Mouse (Mus musculus) heart, adult 11 months (tissue): ENCODE results near the gene Csnk1g2.
A peak's percentile ranks its signal among the peaks of the same experiment; 100 is the strongest.
"Not testable (repeated sequence)": the region's sequence is repeated elsewhere in the genome, so short reads cannot be mapped to it uniquely, and the experiment has no call there.

Experiments used
- DNase-seq: peaks from one replicate; pipeline ENCODE4 v3.0.0; 2022

Gene Csnk1g2

GRCm38 (mm10) chr10:80623457-80624191 lies 986 bp downstream of the Csnk1g2 start:
- peak; percentile 98 for DNase-seq

GRCm38 (mm10) chr10:80625764-80626163 lies 3.1 kb downstream of the Csnk1g2 start:
- DNase-seq: no peak

GRCm38 (mm10) chr10:80627685-80628084 lies 5.0 kb downstream of the Csnk1g2 start:
- peak; percentile 98 for DNase-seq

- DNase-seq: no peak
Observed at GRCm38 (mm10) chr10:80628925-80629324, 6.3 kb downstream of the Csnk1g2 start.

DNA sequence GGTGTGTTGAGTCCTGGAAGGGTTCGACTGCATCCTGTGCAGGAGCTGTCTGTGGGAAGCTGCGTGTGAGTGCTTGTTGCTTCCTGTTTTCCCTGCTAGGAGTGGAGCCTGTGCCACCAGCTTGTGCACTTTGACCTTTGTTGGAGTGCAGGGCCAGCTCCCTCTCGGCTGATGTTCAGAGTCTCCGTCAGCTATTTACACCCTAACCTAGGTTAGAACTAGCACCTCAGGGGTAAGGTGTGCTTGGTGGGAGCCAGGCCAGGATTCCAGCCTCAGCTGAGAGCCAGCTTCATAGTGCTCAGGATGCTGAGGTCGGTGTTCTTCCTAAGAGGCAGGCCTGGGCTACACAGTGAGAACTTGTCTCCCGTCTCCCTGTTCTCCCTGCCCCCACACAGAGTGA lies 12.7 kb downstream of the Csnk1g2 start:
- no peak for DNase-seq

- no peak for DNase-seq
Observed at GRCm38 (mm10) chr10:80646936-80647335, 24.3 kb downstream of the Csnk1g2 start.

DNA sequence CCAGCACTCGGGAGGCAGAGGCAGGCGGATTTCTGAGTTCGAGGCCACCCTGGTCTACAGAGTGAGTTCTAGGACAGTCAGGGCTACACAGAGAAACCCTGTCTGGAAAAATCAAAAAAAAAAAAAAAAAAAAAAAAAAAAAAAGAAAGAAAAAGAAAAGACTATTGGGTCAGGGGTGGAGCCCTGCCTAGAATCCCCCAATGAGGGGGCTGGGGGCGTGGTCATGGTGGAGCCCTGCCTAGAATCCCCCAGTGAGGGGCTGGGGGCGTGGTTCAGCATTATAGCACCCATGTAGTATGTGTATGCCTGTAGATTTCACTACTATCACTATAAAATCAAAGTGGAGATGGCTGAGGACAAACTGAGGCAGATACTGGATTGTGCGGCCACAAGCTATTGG lies 27.3 kb downstream of the Csnk1g2 start:
- not testable (repeated sequence) for DNase-seq

DNA sequence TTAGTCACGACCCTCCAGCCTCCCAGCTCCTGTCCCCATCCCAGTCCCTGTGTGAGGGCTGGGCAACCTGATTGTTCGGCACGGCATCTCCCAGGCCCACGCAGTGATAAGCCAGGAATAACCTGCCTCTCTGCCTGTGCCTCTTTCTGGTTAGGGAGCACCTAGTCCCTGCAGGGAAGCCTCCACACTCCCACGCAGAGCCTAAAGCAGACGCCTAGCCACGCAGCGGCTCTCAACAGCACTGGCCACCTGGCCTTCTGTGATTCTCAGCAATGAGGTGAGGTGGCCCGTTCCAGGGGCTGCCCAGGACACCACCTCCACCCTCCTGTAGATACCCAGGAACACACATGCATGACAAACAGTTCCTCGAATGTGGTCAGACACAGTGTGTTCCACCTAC lies 27.8 kb downstream of the Csnk1g2 start:
- no peak for DNase-seq

GRCm38 (mm10) chr10:80653156-80653720 lies 30.6 kb downstream of the Csnk1g2 start:
- DNase-seq: no peak

- DNase-seq: peak; percentile 95
Observed at GRCm38 (mm10) chr10:80654866-80655265, 32.2 kb downstream of the Csnk1g2 start.

- DNase-seq: peak; percentile 98
Observed at GRCm38 (mm10) chr10:80655406-80656129, 32.9 kb downstream of the Csnk1g2 start.

DNA sequence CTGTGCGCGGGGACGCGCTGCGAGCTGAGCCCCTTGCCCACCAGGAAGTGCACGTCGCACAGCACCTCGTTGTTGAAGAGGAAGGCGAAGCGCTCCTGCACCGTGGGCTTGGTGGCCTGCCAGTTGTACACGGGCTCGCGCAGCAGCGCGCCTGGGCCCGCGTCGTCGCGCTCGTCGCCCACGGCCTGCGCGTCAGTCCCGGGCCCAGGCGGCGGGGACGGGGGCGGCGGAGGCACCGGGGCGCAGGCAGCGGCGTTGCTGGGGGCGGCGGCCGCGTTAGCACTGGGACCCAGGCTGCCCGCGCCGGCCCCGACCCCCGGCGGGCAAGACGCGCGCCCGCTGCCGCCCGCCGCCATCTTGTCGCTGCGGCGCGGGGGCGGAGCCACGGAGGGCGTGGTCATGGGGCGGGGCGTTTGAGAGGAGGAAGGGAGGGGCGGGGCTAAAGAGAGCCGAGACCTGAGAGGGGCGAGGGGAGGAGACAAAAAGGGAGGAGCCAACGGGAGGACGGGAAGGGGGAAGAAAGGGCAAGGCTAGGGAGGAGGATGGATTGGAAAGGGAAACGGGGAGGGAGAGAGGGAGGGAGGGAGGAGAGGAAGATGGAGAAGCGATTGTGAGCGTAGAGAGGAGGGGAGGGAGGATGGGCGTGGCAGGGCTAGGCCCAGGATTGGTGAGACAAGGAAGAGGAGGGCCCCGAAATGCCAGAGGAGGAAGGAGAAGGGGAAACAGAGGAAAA lies 33.7 kb downstream of the Csnk1g2 start:
- DNase-seq: peak; percentile 100

DNA sequence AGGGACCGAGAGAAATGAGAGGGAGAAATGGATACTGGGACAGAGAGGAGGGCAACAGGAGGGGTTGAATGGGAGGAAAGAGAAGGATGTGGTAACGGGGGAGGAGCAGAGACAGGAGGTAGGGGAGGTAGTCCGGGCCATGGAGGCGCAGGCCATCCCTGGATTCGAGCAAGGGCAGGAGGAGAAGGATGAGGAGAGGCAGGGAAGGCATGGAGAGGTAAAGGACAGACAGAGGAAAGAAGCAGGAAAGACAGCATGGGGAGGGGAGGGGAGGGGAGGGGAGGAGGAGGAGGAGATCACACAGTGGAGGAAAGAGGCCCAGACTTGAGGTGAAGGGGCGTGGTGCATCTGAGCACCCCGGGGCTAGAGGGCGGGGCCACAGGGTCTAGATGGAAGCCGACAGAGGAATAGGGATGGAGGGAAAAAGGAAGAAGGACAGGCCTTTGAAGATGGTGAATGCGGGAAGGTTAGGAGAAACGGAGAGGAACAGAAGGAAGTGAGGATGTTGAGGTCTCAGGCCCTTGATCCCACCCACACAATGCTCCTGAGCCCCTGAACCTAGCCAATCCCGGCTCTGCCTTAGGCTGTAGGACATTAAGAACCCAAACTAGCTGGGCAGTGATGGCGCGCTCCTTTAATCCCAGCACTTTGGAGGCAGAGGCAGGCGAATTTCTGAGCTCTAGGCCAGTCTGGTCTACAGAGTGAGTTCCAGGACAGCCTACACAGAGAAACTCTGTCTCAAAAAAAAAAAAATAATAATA lies 34.4 kb downstream of the Csnk1g2 start, which contains the start of gene Btbd2:
Btbd2 (minus strand) TSS at position 209 of the 761 bp plus-strand sequence.
- DNase-seq: peak; percentile 93

- DNase-seq: no peak
Observed at GRCm38 (mm10) chr10:80658194-80658840, 35.7 kb downstream of the Csnk1g2 start.

GRCm38 (mm10) chr10:80658841-80659202 lies 36.2 kb downstream of the Csnk1g2 start:
- DNase-seq: peak; percentile 93

- peak; percentile 94 for DNase-seq
Observed at GRCm38 (mm10) chr10:80659213-80659612, 36.6 kb downstream of the Csnk1g2 start.

- DNase-seq: no peak
Observed at GRCm38 (mm10) chr10:80661149-80661548, 38.5 kb downstream of the Csnk1g2 start.

- peak; percentile 96 for DNase-seq
Observed at GRCm38 (mm10) chr10:80663485-80664196, 41.0 kb downstream of the Csnk1g2 start.

- DNase-seq: peak; percentile 99
Observed at GRCm38 (mm10) chr10:80664197-80665015, 41.8 kb downstream of the Csnk1g2 start.

GRCm38 (mm10) chr10:80665016-80665380 lies 42.4 kb downstream of the Csnk1g2 start:
- DNase-seq: peak; percentile 99
